Mouse (Mus musculus): Measurements from ENCODE around the gene Kifc5b.
"Not testable (repeated sequence)": the region's sequence is repeated elsewhere in the genome, so short reads cannot be mapped to it uniquely, and the experiment has no call there.

The Kifc5b gene

GRCm38 (mm10) chr17:26919516-26919915 lies 2.6 kb downstream of the Kifc5b start:
- DNase-seq: not testable (repeated sequence)

DNA sequence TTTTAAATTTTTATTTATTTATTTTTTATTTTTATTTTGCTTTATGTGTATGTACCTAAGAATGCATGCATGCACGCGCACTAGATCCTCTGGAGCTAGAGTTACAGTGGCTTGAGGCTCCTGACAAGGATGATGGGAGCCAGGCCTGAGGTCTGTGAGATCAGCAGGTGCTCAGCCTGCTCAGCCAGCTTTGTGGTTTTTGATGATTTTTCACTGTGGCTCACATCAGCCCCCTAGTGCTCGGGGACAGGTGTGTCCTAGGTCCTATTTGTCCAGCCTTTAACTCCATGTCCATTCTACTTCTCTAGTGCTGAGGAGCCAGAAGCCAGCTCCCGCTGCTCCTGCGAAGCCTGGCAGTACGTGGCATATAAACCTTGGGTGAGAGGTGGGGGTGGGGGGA lies 5.5 kb downstream of the Kifc5b start:
- not testable (repeated sequence) for DNase-seq

- not testable (repeated sequence) for DNase-seq
Observed at GRCm38 (mm10) chr17:26925414-26925813, 8.5 kb downstream of the Kifc5b start.

DNA sequence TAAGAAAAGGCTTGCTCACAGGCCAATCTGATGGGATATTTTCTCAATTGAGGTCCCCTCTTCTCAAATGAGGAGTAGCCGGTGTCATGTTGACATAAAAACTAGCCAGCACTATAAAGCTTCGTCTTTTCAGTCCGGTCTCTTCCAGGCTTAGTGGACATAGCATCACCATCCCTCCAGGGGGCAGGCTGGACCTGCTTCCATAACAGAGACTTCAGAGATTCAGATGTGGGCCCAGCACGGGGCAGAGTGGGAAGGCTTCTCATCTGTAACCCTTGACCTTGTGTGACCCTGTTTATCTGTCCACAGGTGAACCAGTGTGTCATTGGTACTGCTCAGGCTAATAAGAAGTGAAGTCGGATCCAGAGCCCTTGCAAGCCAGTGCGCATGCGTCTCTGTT lies 14.9 kb downstream of the Kifc5b start:
- DNase-seq: peak; percentile 68

DNA sequence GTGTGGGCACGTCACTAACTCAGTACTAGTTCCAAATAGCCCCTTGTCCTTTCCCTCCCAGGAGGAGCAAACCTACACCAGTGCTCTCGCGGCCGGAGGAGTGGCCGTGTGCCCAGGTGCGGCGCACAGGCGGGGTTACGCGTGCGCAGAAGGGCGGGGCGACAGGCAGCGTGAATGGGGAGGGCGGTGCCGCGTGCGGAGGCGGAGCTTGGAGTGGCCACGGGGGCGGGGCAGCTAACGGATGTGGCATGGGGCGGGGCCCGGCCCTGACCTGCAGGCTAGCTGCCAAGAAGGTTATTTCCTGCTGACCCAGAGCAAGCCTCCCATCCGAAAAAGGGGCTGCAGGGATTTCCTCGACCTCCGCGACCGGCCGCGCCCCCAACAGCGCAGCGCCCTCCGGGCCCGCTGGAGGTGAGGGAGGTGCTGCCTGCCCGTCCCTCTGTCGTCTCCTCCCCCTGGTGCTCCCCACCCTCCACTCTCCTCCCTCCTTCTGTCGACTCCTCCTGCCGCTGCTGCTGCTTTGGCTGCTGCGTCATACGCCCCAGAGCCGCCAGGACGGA lies 16.0 kb downstream of the Kifc5b start, which contains the start of gene Phf1:
Gene Phf1 (plus strand): TSS at position 214 of the 560 bp plus-strand sequence.
- DNase-seq: peak; percentile 93

DNA sequence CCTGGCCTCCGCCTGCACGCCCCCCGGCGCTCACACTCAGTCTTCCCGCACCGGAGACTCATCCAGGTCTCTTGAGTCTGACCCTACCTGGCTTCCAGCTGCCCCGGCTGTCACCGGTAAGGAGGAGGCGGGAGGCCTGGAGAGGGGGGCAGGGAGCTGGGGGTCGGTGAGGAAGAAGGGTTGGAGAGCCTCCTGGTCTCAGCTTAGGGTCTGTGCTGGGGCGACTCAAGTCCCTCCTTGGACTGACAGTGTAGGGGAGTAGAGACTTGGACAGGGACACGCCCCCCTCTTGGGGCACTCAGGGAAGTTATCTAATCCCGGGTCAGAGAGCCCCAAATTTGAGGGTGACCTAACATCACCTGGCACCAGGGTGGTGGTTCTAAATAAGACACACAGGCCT lies 16.5 kb downstream of the Kifc5b start:
- no peak for DNase-seq

GRCm38 (mm10) chr17:26933885-26934827 lies 17.3 kb downstream of the Kifc5b start:
- DNase-seq: no peak

- no peak for DNase-seq
Observed at GRCm38 (mm10) chr17:26935027-26935426, 18.1 kb downstream of the Kifc5b start.

DNA sequence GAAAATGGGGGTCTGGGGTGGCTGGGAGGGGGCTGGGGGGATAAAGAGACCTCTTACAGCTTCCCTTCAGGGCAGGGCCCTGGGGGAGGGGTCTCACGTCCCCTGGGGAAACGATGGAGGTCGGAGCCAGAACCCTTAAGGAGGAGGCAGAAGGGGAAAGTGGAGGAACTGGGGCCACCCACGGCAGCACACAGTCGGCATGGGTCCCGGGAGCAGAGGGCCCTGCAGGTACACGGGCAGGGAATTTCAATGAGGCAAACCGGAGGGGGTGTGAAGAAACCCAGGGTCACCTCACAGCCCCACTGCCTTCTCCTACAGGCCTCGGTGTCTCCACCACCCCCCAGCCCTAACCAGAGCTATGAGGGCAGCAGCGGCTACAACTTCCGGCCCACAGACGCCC lies 19.6 kb downstream of the Kifc5b start:
- DNase-seq: no peak

DNA sequence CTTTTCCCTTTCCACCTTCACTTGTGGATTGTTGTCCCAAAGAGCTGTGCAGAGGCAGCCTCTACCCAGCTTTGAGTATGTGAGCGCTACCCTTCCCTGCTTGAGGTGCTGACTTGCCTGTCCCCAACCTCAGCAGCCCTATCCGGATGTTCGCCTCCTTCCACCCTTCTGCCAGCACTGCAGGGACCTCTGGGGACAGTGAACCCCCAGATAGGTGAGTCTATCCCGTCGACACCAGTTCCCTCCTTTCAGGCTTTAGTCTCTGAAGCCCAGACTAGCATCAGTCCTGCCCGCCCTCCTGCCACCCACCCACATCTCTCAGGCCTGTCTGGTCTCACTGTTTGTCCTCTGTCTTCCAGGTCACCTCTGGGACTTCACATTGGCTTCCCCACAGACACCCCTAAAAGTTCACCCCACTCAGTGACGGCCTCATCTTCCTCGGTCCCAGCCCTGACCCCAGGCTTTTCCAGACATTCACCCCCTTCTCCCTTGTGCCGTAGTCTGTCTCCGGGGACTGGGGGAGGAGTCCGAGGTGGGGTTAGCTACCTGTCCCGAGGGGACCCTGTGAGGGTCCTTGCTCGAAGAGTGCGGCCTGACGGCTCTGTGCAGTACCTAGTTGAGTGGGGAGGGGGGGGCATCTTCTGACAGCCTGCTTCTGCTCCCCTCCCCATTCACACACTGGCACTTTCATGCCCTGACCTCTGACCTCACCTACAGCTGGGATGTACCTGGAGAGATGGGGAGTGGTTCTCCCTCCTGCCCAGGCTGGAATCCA lies 20.2 kb downstream of the Kifc5b start:
- no peak for DNase-seq

- no peak for DNase-seq
Observed at GRCm38 (mm10) chr17:26937883-26938695, 21.2 kb downstream of the Kifc5b start.

- no peak for DNase-seq
Observed at GRCm38 (mm10) chr17:26938731-26939130, 21.8 kb downstream of the Kifc5b start.

GRCm38 (mm10) chr17:26939178-26939972 lies 22.5 kb downstream of the Kifc5b start, which contains the start of gene Cuta:
Gene Cuta (minus strand): TSS chr17:26939569.
- peak; percentile 100 for DNase-seq

GRCm38 (mm10) chr17:26939973-26940300 lies 23.0 kb downstream of the Kifc5b start:
- DNase-seq: no peak

DNA sequence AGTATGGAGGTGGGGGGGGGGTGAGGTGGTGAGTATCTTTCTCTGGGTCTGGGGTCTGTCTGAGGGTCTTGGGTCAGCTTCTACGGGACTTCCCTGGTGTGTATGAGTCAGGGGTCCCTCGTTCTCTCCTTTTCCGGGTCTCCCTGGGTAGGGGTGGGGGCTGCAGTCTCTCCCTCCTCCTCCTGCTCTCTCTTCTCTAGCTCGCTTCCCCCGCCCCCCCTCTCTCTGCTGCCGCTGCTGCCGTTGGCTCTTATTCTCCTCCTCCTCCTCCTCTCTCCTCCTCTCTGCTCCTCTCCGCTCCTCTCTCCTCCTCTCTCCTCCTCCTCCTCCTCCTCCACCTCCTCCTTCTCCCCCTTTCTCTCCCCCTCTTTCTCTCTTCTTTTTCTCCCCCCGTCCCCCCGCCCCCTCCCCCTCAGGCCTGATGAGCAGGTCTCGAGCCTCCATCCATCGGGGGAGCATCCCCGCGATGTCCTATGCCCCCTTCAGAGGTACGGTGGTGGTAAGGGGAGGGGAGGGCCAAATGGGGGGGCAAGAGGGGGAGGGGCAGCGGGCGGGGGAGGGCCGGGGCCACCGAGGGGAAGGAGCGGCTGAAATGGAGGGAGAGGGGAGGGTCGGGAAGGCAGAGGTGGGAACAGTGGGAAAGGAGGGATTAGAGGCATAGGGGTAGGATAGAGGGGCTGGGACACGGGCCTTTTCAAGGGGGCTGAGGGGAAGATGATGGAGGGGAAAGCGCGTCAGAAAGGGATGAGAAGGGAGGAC lies 24.3 kb downstream of the Kifc5b start, which contains the start of gene Syngap1:
Gene Syngap1 (plus strand): TSS at position 223 of the 759 bp plus-strand sequence.
- peak; percentile 68 for DNase-seq

DNA sequence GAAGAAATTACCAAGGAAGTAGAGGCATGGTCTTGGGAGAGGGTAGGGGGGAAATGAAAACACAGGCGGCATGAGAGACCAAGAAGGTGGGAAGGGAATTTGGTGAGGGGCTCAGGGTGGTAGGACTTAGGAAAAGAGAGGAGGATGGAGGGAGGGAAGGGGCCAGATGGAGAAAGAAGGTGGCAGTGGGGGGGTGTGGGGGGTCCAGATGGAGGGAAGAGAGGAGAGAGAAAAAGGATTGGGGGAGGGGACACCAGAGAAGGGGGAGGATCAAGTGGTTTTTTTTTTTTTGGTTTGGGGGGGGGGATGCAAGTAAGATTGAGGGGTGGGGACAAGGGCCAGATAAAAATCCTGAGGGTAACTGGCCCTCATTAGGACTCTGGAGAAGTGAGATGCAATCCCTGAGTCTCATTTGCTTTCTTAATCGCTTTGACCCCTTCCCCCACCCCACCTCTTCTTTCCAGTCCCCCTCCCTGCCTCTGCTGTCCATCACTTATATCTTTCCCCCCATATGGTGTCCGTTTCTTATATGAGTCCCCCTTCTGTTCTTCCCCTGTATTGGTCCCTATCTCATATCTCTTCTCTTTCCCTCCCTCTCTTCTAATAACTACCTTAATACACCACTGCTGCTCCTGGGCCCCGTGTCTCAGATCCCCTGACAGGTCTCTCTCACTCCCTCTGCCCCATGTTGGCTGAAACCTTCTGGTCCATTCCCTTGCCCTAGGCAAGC lies 25.1 kb downstream of the Kifc5b start:
- peak; percentile 56 for DNase-seq

DNA sequence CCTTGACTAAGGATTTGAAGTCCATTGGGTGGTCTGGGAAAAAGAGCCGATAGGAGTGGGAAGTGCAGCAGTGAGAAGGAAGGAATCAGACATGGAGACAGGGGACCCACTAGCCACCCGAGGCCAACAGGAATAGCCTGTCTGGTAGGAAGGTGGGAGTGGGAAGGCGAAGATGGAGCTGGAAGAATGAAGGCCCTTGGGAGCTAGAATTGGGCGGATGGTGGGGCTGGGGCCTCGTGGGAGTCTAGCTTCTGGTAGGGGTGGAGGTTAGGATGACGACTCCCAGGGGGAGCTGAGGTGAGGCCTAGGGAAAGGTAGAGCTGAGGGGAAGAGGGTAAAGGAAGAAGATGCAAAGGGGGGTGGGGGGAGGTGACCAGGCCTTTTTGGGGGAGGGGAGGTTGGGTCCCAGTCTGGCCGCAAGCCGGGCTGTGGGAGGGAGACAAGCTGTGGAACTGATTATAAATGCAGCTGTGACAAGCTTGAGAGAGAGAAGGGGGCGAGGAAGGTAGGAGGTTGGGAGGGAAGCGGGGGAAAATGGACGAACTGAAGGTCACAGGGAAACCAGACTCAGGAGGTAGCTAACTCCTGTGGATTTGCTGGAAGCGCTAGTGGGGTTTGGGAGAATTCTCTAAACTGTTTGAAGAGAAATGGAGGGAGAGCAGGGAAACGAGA lies 29.1 kb downstream of the Kifc5b start:
- DNase-seq: no peak

DNA sequence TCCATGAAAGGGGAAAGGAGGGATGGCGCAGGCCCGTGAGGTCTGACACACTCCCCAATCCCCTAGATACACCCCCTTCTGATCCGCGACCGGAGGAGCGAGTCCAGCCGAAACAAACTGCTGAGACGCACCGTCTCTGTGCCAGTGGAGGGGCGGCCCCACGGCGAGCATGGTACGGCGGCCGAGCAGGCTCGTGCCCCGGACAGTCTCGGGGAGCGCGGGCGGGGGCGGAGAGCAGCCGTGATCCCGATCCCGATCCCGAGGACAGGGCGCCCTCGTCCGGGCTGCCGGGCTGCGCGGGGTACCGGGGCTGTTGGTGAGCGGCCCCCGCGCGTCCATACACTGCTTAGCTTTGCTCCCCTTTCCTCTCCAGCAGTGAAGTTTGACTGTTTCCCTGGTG lies 29.7 kb downstream of the Kifc5b start:
- DNase-seq: peak; percentile 77
